Comparison of ENCODE assay signal across 8 mouse cellular contexts in the genomic region with DNA sequence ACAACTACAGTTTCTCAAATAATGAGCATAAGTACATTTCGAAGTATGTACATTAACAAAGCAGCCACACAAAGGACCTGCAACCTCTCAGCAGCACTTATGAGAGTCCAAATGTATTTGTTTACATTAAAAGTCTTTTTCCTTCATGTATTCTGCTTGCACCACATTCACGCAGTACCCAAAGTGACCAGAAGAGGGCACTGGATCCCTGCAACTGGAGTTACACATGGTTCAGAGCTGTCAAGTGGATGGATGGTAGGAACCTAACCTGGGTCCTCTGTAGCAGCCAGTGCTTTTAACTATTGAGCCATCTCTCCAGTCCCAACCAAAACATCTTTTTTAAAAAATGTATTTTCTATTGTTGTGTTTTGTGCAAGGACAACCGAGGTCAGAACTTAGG. TPM values are rescaled to one million over a fixed set of nuclear protein-coding genes. Genes with fewer than 3 reads are reported as not detected.
DNase-seq lines count a peak whose midpoint lies in the region; ATAC-seq lines count a peak whose summit lies in the region.

No protein-coding gene starts in this region.

- peak; percentile 82 for DNase-seq in forebrain, embryonic 11.5 days (ENCODE audit: low spot score)
- DNase-seq in 3134 (ENCODE audit: extremely low read depth, insufficient read length, low spot score): peak; percentile 33
- peak; percentile 40 to 81 for DNase-seq in adrenal gland, adult (ENCODE audit: inconsistent age in 2 of 2, low spot score in 1 of 2)
- peak; percentile 55 for DNase-seq in embryo, embryonic 11 days
- peak; percentile 80 for DNase-seq in kidney, postnatal 10 days
- DNase-seq in lung, postnatal 36 days: peak; percentile 83
- peak; percentile 53 to 70 for DNase-seq in spleen, postnatal 14 days (ENCODE audit: low spot score in 2 of 2)

- H3K27me3 ChIP-seq in forebrain, embryonic 11.5 days (ENCODE audit: control insufficient read depth, insufficient read depth, low read length): no peaks in the 10 kb centered on the region
- H3K27me3 ChIP-seq in forebrain, embryonic 15.5 days: no peaks in the 10 kb centered on the region

- 54% methylated on average over 3 of the region's 3 CpGs for WGBS in forebrain, embryonic 11.5 days
- whole genome bisulfite sequencing in forebrain, embryonic 15.5 days: 68% methylated on average over 3 of the region's 3 CpGs

- H3K36me3 ChIP-seq in forebrain, embryonic 11.5 days (ENCODE audit: control insufficient read depth, insufficient read depth, low read length): peaks cover 15% of the 10 kb centered on the region
- H3K36me3 ChIP-seq in forebrain, embryonic 15.5 days: peaks cover 86% of the 10 kb centered on the region

- H3K4me3 ChIP-seq in forebrain, embryonic 11.5 days (ENCODE audit: low read depth, low read length): no peak overlapping the region
- no peak overlapping the region for H3K4me3 ChIP-seq in forebrain, embryonic 15.5 days

- no peak overlapping the region for H3K9ac ChIP-seq in forebrain, embryonic 11.5 days (ENCODE audit: low read length)
- no peak overlapping the region for H3K9ac ChIP-seq in forebrain, embryonic 15.5 days (replicated peaks)

- H3K27ac ChIP-seq in forebrain, embryonic 11.5 days (ENCODE audit: low read depth, low read length): no peak overlapping the region
- H3K27ac ChIP-seq in forebrain, embryonic 15.5 days (replicated peaks): no peak overlapping the region

- no peak for ATAC-seq in forebrain, embryonic 11.5 days (replicated peaks; ENCODE audit: low FRiP score)
- no peak for ATAC-seq in forebrain, embryonic 15.5 days (replicated peaks)

- H3K4me1 ChIP-seq in forebrain, embryonic 11.5 days (replicated peaks; ENCODE audit: control insufficient read depth, insufficient read depth, low read length): no peaks in the 10 kb centered on the region
- H3K4me1 ChIP-seq in forebrain, embryonic 15.5 days: no peaks in the 10 kb centered on the region

- no peak overlapping the region for H3K4me2 ChIP-seq in forebrain, embryonic 11.5 days (ENCODE audit: low read depth, low read length, severe bottlenecking)
- no peak overlapping the region for H3K4me2 ChIP-seq in forebrain, embryonic 15.5 days (replicated peaks)

- H3K9me3 ChIP-seq in forebrain, embryonic 11.5 days (ENCODE audit: control insufficient read depth, low read length): no peaks in the 10 kb centered on the region
- H3K9me3 ChIP-seq in forebrain, embryonic 15.5 days: no peaks in the 10 kb centered on the region

RNA-seq across cellular contexts. Expression of a gene that starts 35.2 kb away (rescaled TPM):
- 20.4 and 21.2 TPM in 2 replicates for polyA plus RNA-seq in forebrain, embryonic 11.5 days (2014; fragmentation: Nextera tagmentation; extraction: Ambion mirVana)
- 17.3 and 17.4 TPM in 2 replicates for polyA plus RNA-seq in forebrain, embryonic 15.5 days (2015; fragmentation: Nextera tagmentation; extraction: Ambion mirVana)

Comparison
In these comparisons a context has a peak if more than half of its experiments do, and no peak if none do; other contexts are left out.
1. DNase-seq: peak in every context shown above with its lines; median percentile 83 in lung, postnatal 36 days; 82 in forebrain, embryonic 11.5 days; 80 in kidney, postnatal 10 days; 62 in spleen, postnatal 14 days; 60 in adrenal gland, adult; 55 in embryo, embryonic 11 days; 33 in 3134.